Mouse (Mus musculus) stomach, embryonic 16.5 days (tissue): Measurements from ENCODE around the gene Ptpn22. TPM values are rescaled to one million over a fixed set of nuclear protein-coding genes. Genes with fewer than 3 reads are reported as not detected.

Source experiments
- ATAC-seq: fragments of 200-750 bp; cut with Nextera tagmentation; 2 replicates; pipeline ENCODE4 v1.8.0; 2017; ENCODE audit warnings: moderate number of reproducible peaks, moderate TSS enrichment; ENCODE audit not compliant: insufficient read depth, low FRiP score
- H3K27ac ChIP-seq: fragments of 300-500 bp; sonication (generic); 2 replicates; pipeline ENCODE4 v1.5.1; 2014; ENCODE audit warnings: low read length
- H3K27me3 ChIP-seq: fragments of 300-500 bp; sonication (generic); 2 replicates; pipeline ENCODE4 v1.6.1; 2014; ENCODE audit warnings: low read length, control low read depth, mixed read lengths; ENCODE audit not compliant: control insufficient read depth, insufficient read depth
- H3K36me3 ChIP-seq: fragments of 300-500 bp; sonication (generic); 2 replicates; pipeline ENCODE4 v1.6.1; 2014; ENCODE audit warnings: low read length; ENCODE audit not compliant: control insufficient read depth, insufficient read depth
- H3K4me1 ChIP-seq: fragments of 300-500 bp; sonication (generic); 2 replicates; pipeline ENCODE4 v1.6.1; 2014; ENCODE audit warnings: low read length, control low read depth, mixed read lengths; ENCODE audit not compliant: control insufficient read depth, insufficient read depth
- H3K4me2 ChIP-seq: fragments of 300-500 bp; sonication (generic); 2 replicates; pipeline ENCODE4 v1.6.1; 2014; ENCODE audit warnings: low read depth, low read length, mixed read lengths
- H3K4me3 ChIP-seq: fragments of 300-500 bp; sonication (generic); replicated peaks from 2 replicates; pipeline ENCODE4 v1.5.1; 2014; ENCODE audit warnings: mild to moderate bottlenecking, low read length
- H3K9ac ChIP-seq: fragments of 300-500 bp; sonication (generic); 2 replicates; pipeline ENCODE4 v1.6.1; 2014; ENCODE audit warnings: low read length
- H3K9me3 ChIP-seq: fragments of 300-500 bp; sonication (generic); replicated peaks from 2 replicates; pipeline ENCODE4 v1.6.1; 2016; ENCODE audit warnings: low read length, control low read depth; ENCODE audit not compliant: control insufficient read depth
- WGBS: fragments of 180-500 bp; shearing (Covaris S2); extraction: QIAGEN DNeasy Blood & Tissue Kit; methylation state at CpG from one replicate; pipeline ENCODE4 v1.1.7; 2014; 5-methylcytosine and 5-hydroxymethylcytosine counted together
- polyA plus RNA-seq: library from polyadenylated mRNA; unstranded; fragments of >200 nt; fragmentation: Nextera tagmentation; extraction: Ambion mirVana; gene quantifications from 2 replicates; pipeline ENCODE4 v1.2.1, GENCODE M21; 2015

Gene Ptpn22
- polyA plus RNA-seq, 1 experiment from 2014 or later: 3.2 TPM

GRCm38 (mm10) chr3:103852565-103853299 is 6.9 kb upstream of the Ptpn22 start:
- H3K4me1 ChIP-seq: no peaks in the 10 kb centered on the region
- H3K27me3 ChIP-seq: no peaks in the 10 kb centered on the region
- H3K4me2 ChIP-seq: no peak overlapping the region
- H3K9me3 ChIP-seq: no peaks in the 10 kb centered on the region
- no peaks in the 10 kb centered on the region for H3K36me3 ChIP-seq
- ATAC-seq: no peak
- no peak overlapping the region for H3K4me3 ChIP-seq
- H3K27ac ChIP-seq: no peak overlapping the region
- no peak overlapping the region for H3K9ac ChIP-seq
- WGBS: 64% methylated on average over 3 of the region's 3 CpGs

- H3K9ac ChIP-seq: no peak overlapping the region
- 54% methylated on average over 8 of the region's 8 CpGs for WGBS
These were observed 5.8 kb upstream of the Ptpn22 start for GRCm38 (mm10) chr3:103853804-103854203.

GRCm38 (mm10) chr3:103857036-103857805 is 2.4 kb upstream of the Ptpn22 start:
- WGBS: 87% methylated on average over 7 of the region's 7 CpGs
- Histone ChIP-seq H3K9ac (no peak overlapping the region), H3K36me3 (no peaks in the 10 kb centered on the region), H3K9me3 (no peaks in the 10 kb centered on the region), H3K4me3 (no peak overlapping the region), H3K27me3 (no peaks in the 10 kb centered on the region), H3K27ac (no peak overlapping the region), H3K4me2 (no peak overlapping the region), H3K4me1 (0 out of 2 replicates have a peak, but pooled peaks cover 4% of the 10 kb centered on the region)
- ATAC-seq: no peak

More at GRCm38 (mm10) chr3:103853804-103854203, 5.8 kb upstream of the Ptpn22 start:
- Histone ChIP-seq H3K9me3 (no peaks in the 10 kb centered on the region), H3K27me3 (no peaks in the 10 kb centered on the region), H3K4me1 (no peaks in the 10 kb centered on the region), H3K27ac (no peak overlapping the region), H3K4me2 (no peak overlapping the region), H3K36me3 (no peaks in the 10 kb centered on the region), H3K4me3 (no peak overlapping the region)
- no peak for ATAC-seq

GRCm38 (mm10) chr3:103857977-103858563 is 1.5 kb upstream of the Ptpn22 start:
- no peaks in the 10 kb centered on the region for H3K9me3 ChIP-seq
- no peak for ATAC-seq

GRCm38 (mm10) chr3:103859851-103860391 is 326 bp downstream of the Ptpn22 start:
- WGBS: 65% methylated on average over 6 of the region's 6 CpGs
- Histone ChIP-seq H3K4me1 (0 out of 2 replicates have a peak, but pooled peaks cover 4% of the 10 kb centered on the region), H3K9ac (no peak overlapping the region), H3K27me3 (no peaks in the 10 kb centered on the region), H3K9me3 (no peaks in the 10 kb centered on the region), H3K4me2 (no peak overlapping the region), H3K4me3 (no peak overlapping the region), H3K27ac (peak overlapping the region; percentile 57), H3K36me3 (no peaks in the 10 kb centered on the region)
- no peak for ATAC-seq

More at GRCm38 (mm10) chr3:103857977-103858563, 1.5 kb upstream of the Ptpn22 start:
- Histone ChIP-seq H3K27me3 (no peaks in the 10 kb centered on the region), H3K36me3 (no peaks in the 10 kb centered on the region), H3K4me2 (no peak overlapping the region), H3K4me3 (no peak overlapping the region), H3K4me1 (0 out of 2 replicates have a peak, but pooled peaks cover 4% of the 10 kb centered on the region), H3K9ac (no peak overlapping the region), H3K27ac (no peak overlapping the region)
- WGBS: 84% methylated on average over 6 of the region's 6 CpGs

- no peak for ATAC-seq
- no peaks in the 10 kb centered on the region for H3K36me3 ChIP-seq
- no peaks in the 10 kb centered on the region for H3K27me3 ChIP-seq
- 67% methylated on average over 4 of the region's 4 CpGs for WGBS
- no peak overlapping the region for H3K4me3 ChIP-seq
- H3K9ac ChIP-seq: no peak overlapping the region
- no peaks in the 10 kb centered on the region for H3K9me3 ChIP-seq
- H3K4me1 ChIP-seq: 0 out of 2 replicates have a peak, but pooled peaks cover 4% of the 10 kb centered on the region
- H3K27ac ChIP-seq: no peak overlapping the region
- no peak overlapping the region for H3K4me2 ChIP-seq
These were observed 3.2 kb downstream of the Ptpn22 start for GRCm38 (mm10) chr3:103862721-103863220.

- ATAC-seq: no peak
- no peak overlapping the region for H3K4me3 ChIP-seq
- 75% methylated on average over 6 of the region's 6 CpGs for WGBS
These were observed 4.6 kb downstream of the Ptpn22 start for GRCm38 (mm10) chr3:103864200-103864599.

GRCm38 (mm10) chr3:103867424-103867971 is 7.9 kb downstream of the Ptpn22 start:
- 82% methylated on average over 5 of the region's 5 CpGs for WGBS
- H3K4me2 ChIP-seq: no peak overlapping the region
- H3K27me3 ChIP-seq: no peaks in the 10 kb centered on the region
- H3K36me3 ChIP-seq: no peaks in the 10 kb centered on the region
- no peak overlapping the region for H3K4me3 ChIP-seq
- H3K9ac ChIP-seq: no peak overlapping the region
- no peaks in the 10 kb centered on the region for H3K9me3 ChIP-seq
- no peaks in the 10 kb centered on the region for H3K4me1 ChIP-seq
- ATAC-seq: no peak
- H3K27ac ChIP-seq: no peak overlapping the region

More at GRCm38 (mm10) chr3:103864200-103864599, 4.6 kb downstream of the Ptpn22 start:
- Histone ChIP-seq H3K27ac (no peak overlapping the region), H3K4me1 (0 out of 2 replicates have a peak, but pooled peaks cover 4% of the 10 kb centered on the region), H3K36me3 (no peaks in the 10 kb centered on the region), H3K27me3 (no peaks in the 10 kb centered on the region), H3K9ac (no peak overlapping the region), H3K9me3 (no peaks in the 10 kb centered on the region), H3K4me2 (no peak overlapping the region)
